Mouse (Mus musculus) CH12.LX (cell line): ENCODE data around the gene Kank1. TPM values are rescaled to one million over a fixed set of nuclear protein-coding genes. Genes with fewer than 3 reads are reported as not detected.

ENCODE experiments used
- DNase-seq: peaks from one replicate; pipeline ENCODE4 v3.0.0-alpha.2; 2013; ENCODE audit errors: extremely low read depth
- H3K27ac ChIP-seq: 2 replicates; pipeline ENCODE4 v1.5.1; 2012; ENCODE audit warnings: low read depth, mild to moderate bottlenecking, control low read depth, moderate library complexity; ENCODE audit not compliant: insufficient read depth
- H3K27me3 ChIP-seq: replicated peaks from 2 replicates; pipeline ENCODE3; 2012; ENCODE audit warnings: inconsistent platforms
- H3K36me3 ChIP-seq, 2 experiments: replicated peaks in 1 of 2; 2 replicates each; pipeline versions ENCODE3 to v1.6.1; 2012; ENCODE audit warnings: inconsistent platforms in 1 of 2, low read length in 1 of 2, mild to moderate bottlenecking in 1 of 2, mixed read lengths in 1 of 2, moderate library complexity in 1 of 2; ENCODE audit not compliant: control insufficient read depth in 1 of 2, insufficient read depth in 1 of 2
- H3K4me1 ChIP-seq, 2 experiments: 2 replicates each; pipeline ENCODE4 v1.6.1; 2012; ENCODE audit warnings: inconsistent platforms in 1 of 2, moderate library complexity in 1 of 2; ENCODE audit not compliant: insufficient read depth in 2 of 2, control insufficient read depth in 1 of 2
- H3K4me2 ChIP-seq: 2 replicates; pipeline ENCODE4 v1.6.1; 2012; ENCODE audit warnings: low read depth, mild to moderate bottlenecking, control low read depth; ENCODE audit not compliant: poor library complexity, insufficient read depth, severe bottlenecking
- H3K4me3 ChIP-seq, 3 experiments: fragments of 150-350 bp in 1 of 3; sonication (generic) in 1 of 3; replicated peaks in 1 of 3; 2 replicates each; pipeline versions ENCODE3 to v1.5.1; 2011 to 2012; ENCODE audit warnings: low read depth in 2 of 3, low read length in 2 of 3, mild to moderate bottlenecking in 2 of 3, moderate library complexity in 2 of 3, control low read depth in 1 of 3, improper control_type of control experiment in 1 of 3, inconsistent platforms in 1 of 3, mixed read lengths in 1 of 3; ENCODE audit not compliant: poor library complexity in 1 of 3
- H3K79me2 ChIP-seq: replicated peaks from 2 replicates; pipeline ENCODE4 v1.6.1; 2012; ENCODE audit warnings: mild to moderate bottlenecking, moderate library complexity; ENCODE audit not compliant: control insufficient read depth, poor library complexity, insufficient read depth, severe bottlenecking; ENCODE audit errors: extremely low read depth
- H3K9ac ChIP-seq: 2 replicates; pipeline ENCODE4 v1.6.1; 2012; ENCODE audit warnings: low read depth, mild to moderate bottlenecking, control low read depth, moderate library complexity; ENCODE audit not compliant: insufficient read depth
- H3K9me3 ChIP-seq: replicated peaks from 2 replicates; pipeline ENCODE3; 2012; ENCODE audit warnings: low read length, inconsistent platforms, mixed read lengths
- BHLHE40 ChIP-seq: IDR thresholded peaks from 2 replicates; pipeline ENCODE4 v1.6.1; 2011; ENCODE audit warnings: mild to moderate bottlenecking, low read depth, low read length, improper control_type of control experiment
- ELF1 ChIP-seq: IDR thresholded peaks from 2 replicates; pipeline ENCODE4 v1.6.1; 2014; ENCODE audit warnings: low read depth, mild to moderate bottlenecking, inconsistent platforms, low read length, improper control_type of control experiment
- EP300 ChIP-seq: IDR thresholded peaks from 2 replicates; pipeline ENCODE4 v1.6.1; 2011; ENCODE audit warnings: low read length, improper control_type of control experiment
- ETS1 ChIP-seq: conservative IDR thresholded peaks from 2 replicates; pipeline ENCODE4 v1.6.1; 2012; ENCODE audit warnings: low read depth, mild to moderate bottlenecking, inconsistent platforms, low read length, improper control_type of control experiment, moderate library complexity
- GABPA ChIP-seq: IDR thresholded peaks from 2 replicates; pipeline ENCODE4 v1.6.1; 2012; ENCODE audit warnings: low read depth, low read length, improper control_type of control experiment, inconsistent platforms; ENCODE audit not compliant: insufficient replicate concordance
- HCFC1 ChIP-seq: IDR thresholded peaks from 2 replicates; pipeline ENCODE4 v1.6.1; 2012; ENCODE audit warnings: low read depth, mild to moderate bottlenecking, inconsistent platforms, low read length, improper control_type of control experiment
- JUND ChIP-seq: conservative IDR thresholded peaks from 2 replicates; pipeline ENCODE4 v1.6.1; 2011; ENCODE audit warnings: low read depth, low read length, improper control_type of control experiment
- KAT2A ChIP-seq: IDR thresholded peaks from 2 replicates; pipeline ENCODE4 v1.6.1; 2012; ENCODE audit warnings: low read length, improper control_type of control experiment, inconsistent platforms; ENCODE audit not compliant: insufficient replicate concordance
- MAFK ChIP-seq: IDR thresholded peaks from 2 replicates; pipeline ENCODE4 v1.6.1; 2011; ENCODE audit warnings: low read length, improper control_type of control experiment; ENCODE audit not compliant: insufficient replicate concordance
- MAZ ChIP-seq: IDR thresholded peaks from 2 replicates; pipeline ENCODE4 v1.6.1; 2012; ENCODE audit warnings: low read depth, mild to moderate bottlenecking, inconsistent platforms, low read length, improper control_type of control experiment, moderate library complexity
- MEF2A ChIP-seq: IDR thresholded peaks from 2 replicates; pipeline ENCODE4 v1.6.1; 2014; ENCODE audit warnings: low read depth, mild to moderate bottlenecking, inconsistent platforms, low read length, improper control_type of control experiment, borderline replicate concordance
- MXI1 ChIP-seq: IDR thresholded peaks from 2 replicates; pipeline ENCODE4 v1.6.1; 2011; ENCODE audit warnings: mild to moderate bottlenecking, low read depth, low read length, improper control_type of control experiment
- NRF1 ChIP-seq: IDR thresholded peaks from 2 replicates; pipeline ENCODE4 v1.6.1; 2014; ENCODE audit warnings: low read depth, mild to moderate bottlenecking, inconsistent platforms, low read length, improper control_type of control experiment, moderate library complexity
- PAX5 ChIP-seq: IDR thresholded peaks from 2 replicates; pipeline ENCODE4 v1.6.1; 2012; ENCODE audit warnings: low read length, inconsistent platforms, mixed read lengths
- RAD21 ChIP-seq: IDR thresholded peaks from 2 replicates; pipeline ENCODE4 v1.6.1; 2011; ENCODE audit warnings: low read depth, mild to moderate bottlenecking, low read length, improper control_type of control experiment, moderate library complexity
- RCOR1 ChIP-seq: conservative IDR thresholded peaks from 2 replicates; pipeline ENCODE4 v1.6.1; 2012; ENCODE audit warnings: low read depth, mild to moderate bottlenecking, inconsistent platforms, low read length, improper control_type of control experiment
- TBP ChIP-seq: conservative IDR thresholded peaks from 2 replicates; pipeline ENCODE4 v1.6.1; 2011; ENCODE audit warnings: low read depth, low read length, improper control_type of control experiment
- TCF12 ChIP-seq: IDR thresholded peaks from 2 replicates; pipeline ENCODE4 v1.6.1; 2014; ENCODE audit warnings: low read depth, mild to moderate bottlenecking, inconsistent platforms, low read length, improper control_type of control experiment
- UBTF ChIP-seq: IDR thresholded peaks from 2 replicates; pipeline ENCODE4 v1.6.1; 2012; ENCODE audit warnings: low read depth, mild to moderate bottlenecking, inconsistent platforms, low read length, improper control_type of control experiment, moderate library complexity
- ZC3H11A ChIP-seq: IDR thresholded peaks from 2 replicates; pipeline ENCODE4 v1.6.1; 2012; ENCODE audit warnings: low read depth, mild to moderate bottlenecking, inconsistent platforms, low read length, improper control_type of control experiment
- ZMIZ1 ChIP-seq: IDR thresholded peaks from 2 replicates; pipeline ENCODE4 v1.6.1; 2012; ENCODE audit warnings: low read depth, mild to moderate bottlenecking, inconsistent platforms, low read length, improper control_type of control experiment
- dilution Hi-C: fragments of 300-500 bp; cut with MboI; formaldehyde crosslinking; loops from 2 replicates; pipeline ENCODE4 v1.14.3; 2020; ENCODE audit warnings: low sequenced_read_pairs; ENCODE audit not compliant: extremely low pct_unique_long_range_greater_than_20kb, extremely low pct_ligation_motif_present
- in situ Hi-C: fragments of 300-500 bp; cut with MboI; formaldehyde crosslinking; loops from 3 replicates; pipeline ENCODE4 v1.14.3; 2019; ENCODE audit warnings: low sequenced_read_pairs, low pct_ligation_motif_present, low pct_unique_long_range_greater_than_20kb, mixed read lengths
- polyA plus RNA-seq: library from polyadenylated mRNA; unstranded; fragments of >175 nt; gene quantifications from 2 replicates; pipeline ENCODE4 v1.2.1, GENCODE M21; 2012; ENCODE audit warnings: low read depth; ENCODE audit not compliant: insufficient read length
- total RNA-seq, 2 experiments: library from RNA; depleted of rRNA; stranded (reverse); fragments of 300-350 nt in 1 of 2; fragments of >200 nt in 1 of 2; gene quantifications; 2 replicates each; pipeline ENCODE4 v1.2.3; 2012 to 2014

Kank1 gene
- total and polyA plus RNA-seq, 3 experiments: 0.10 to 0.13 (median 0.12) TPM

- Histone ChIP-seq H3K79me2 (no peaks in the 10 kb centered on the region), H3K9me3 (no peaks in the 10 kb centered on the region), H3K4me2 (no peak overlapping the region), H3K36me3 (no peaks in the 10 kb centered on the region), H3K4me1 (peaks cover 0 to 6% of the 10 kb centered on the region in 2 experiments; a peak in 1 of 4 replicates), H3K27ac (no peak overlapping the region), H3K27me3 (no peaks in the 10 kb centered on the region), H3K9ac (no peak overlapping the region), H3K4me3 (no peak overlapping the region)
- TF ChIP-seq MXI1 (no peak), PAX5 (no peak), ZC3H11A (no peak), JUND (no peak), MAFK (no peak), NRF1 (no peak), UBTF (no peak), BHLHE40 (no peak), RAD21 (no peak), MEF2A (no peak), EP300 (no peak), RCOR1 (no peak)
- dilution Hi-C loops (no loop called here), in situ Hi-C loops (no loop called here)
- no peak for DNase-seq
Observed at GRCm38 (mm10) chr19:25243566-25243965, 6.8 kb downstream of the Kank1 start.

GRCm38 (mm10) chr19:25246062-25246461 lies 9.3 kb downstream of the Kank1 start:
- in situ Hi-C loops: no loop called here

GRCm38 (mm10) chr19:25247858-25248552 lies 11.2 kb downstream of the Kank1 start:
- Histone ChIP-seq H3K9ac (no peak overlapping the region), H3K4me1 (peaks cover 0 to 6% of the 10 kb centered on the region in 2 experiments; a peak in 1 of 4 replicates), H3K4me3 (no peak overlapping the region), H3K27me3 (no peaks in the 10 kb centered on the region), H3K79me2 (no peaks in the 10 kb centered on the region), H3K36me3 (no peaks in the 10 kb centered on the region), H3K27ac (no peak overlapping the region), H3K4me2 (no peak overlapping the region), H3K9me3 (no peaks in the 10 kb centered on the region)
- TF ChIP-seq RAD21 (no peak), ZC3H11A (no peak), MAFK (no peak), MXI1 (no peak), EP300 (no peak), MEF2A (no peak), ZMIZ1 (no peak), ETS1 (no peak), TCF12 (no peak), GABPA (no peak), BHLHE40 (no peak), TBP (no peak), ELF1 (no peak), HCFC1 (no peak), JUND (no peak), MAZ (no peak)
- no peak for DNase-seq
- dilution Hi-C loops (no loop called here), in situ Hi-C loops (no loop called here)

More at GRCm38 (mm10) chr19:25246062-25246461, 9.3 kb downstream of the Kank1 start:
- no peak for DNase-seq
- Histone ChIP-seq H3K27me3 (no peaks in the 10 kb centered on the region), H3K4me2 (no peak overlapping the region), H3K4me1 (peaks cover 0 to 6% of the 10 kb centered on the region in 2 experiments; a peak in 1 of 4 replicates), H3K27ac (no peak overlapping the region)
- TF ChIP-seq MXI1: no peak
- no peak for TF ChIP-seq KAT2A
- TF ChIP-seq RAD21: no peak
- TF ChIP-seq, all 38 proteins: peak for 0
- Histone ChIP-seq H3K36me3 (no peaks in the 10 kb centered on the region), H3K9me3 (no peaks in the 10 kb centered on the region), H3K79me2 (no peaks in the 10 kb centered on the region), H3K4me3 (no peak overlapping the region), H3K9ac (no peak overlapping the region)
- dilution Hi-C loops: no loop called here
